Mouse (Mus musculus) monocyte, adult 5-6 weeks (primary cell): ENCODE data around the gene Lsr. TPM values are rescaled to one million over a fixed set of nuclear protein-coding genes. Genes with fewer than 3 reads are reported as not detected.
A peak's percentile ranks its signal among the peaks of the same experiment; 100 is the strongest.

Experiments used
- ATAC-seq: fragments of 153-309, 156-312 bp; replicated peaks from 2 replicates; pipeline ENCODE4 v1.8.0; 2017; ENCODE audit warnings: mild to moderate bottlenecking; ENCODE audit not compliant: low TSS enrichment, insufficient number of reproducible peaks, severe bottlenecking, poor library complexity, low FRiP score
- total RNA-seq: library from RNA; stranded (forward); fragments of 200-1000, 200-491, 200-594 nt; gene quantifications from 3 replicates; pipeline ENCODE4 v1.2.3, GENCODE M21; 2017

The Lsr gene
- total RNA-seq: 2.2 to 5.1 TPM (median 2.9 TPM) in 3 replicates

- no peak for ATAC-seq
Observed at GRCm38 (mm10) chr7:30973251-30973500, at the start of gene Lsr. Gene Lsr (minus strand): TSS chr7:30973464.

GRCm38 (mm10) chr7:31017104-31017901 is 44.0 kb upstream of the Lsr start:
- ATAC-seq: peak; percentile 89

- no peak for ATAC-seq
Observed at GRCm38 (mm10) chr7:31012971-31013370, 39.7 kb upstream of the Lsr start.

- no peak for ATAC-seq
Observed at GRCm38 (mm10) chr7:31008889-31009288, 35.6 kb upstream of the Lsr start.

GRCm38 (mm10) chr7:31008175-31008574 is 34.9 kb upstream of the Lsr start:
- ATAC-seq: peak; percentile 83

GRCm38 (mm10) chr7:31007775-31008174 is 34.5 kb upstream of the Lsr start:
- peak; percentile 40; the same call in 1 of the 2 replicates for ATAC-seq

GRCm38 (mm10) chr7:31002650-31003049 is 29.4 kb upstream of the Lsr start:
- ATAC-seq: peak; percentile 89

GRCm38 (mm10) chr7:31000505-31001020 is 27.3 kb upstream of the Lsr start:
- ATAC-seq: peak; percentile 32

- no peak for ATAC-seq
Observed at GRCm38 (mm10) chr7:30996491-30996890, 23.2 kb upstream of the Lsr start.

GRCm38 (mm10) chr7:30993986-30994385 is 20.7 kb upstream of the Lsr start:
- no peak for ATAC-seq

- ATAC-seq: no peak
Observed at GRCm38 (mm10) chr7:30992148-30992547, 18.9 kb upstream of the Lsr start.

GRCm38 (mm10) chr7:30988519-30989162 is 15.4 kb upstream of the Lsr start:
- no peak for ATAC-seq

- no peak for ATAC-seq
Observed at GRCm38 (mm10) chr7:30985357-30985756, 12.1 kb upstream of the Lsr start.

- no peak for ATAC-seq
Observed at GRCm38 (mm10) chr7:30981703-30982102, 8.4 kb upstream of the Lsr start.

GRCm38 (mm10) chr7:30973501-30974289 is 431 bp upstream of the Lsr start, which contains the start of gene Fam187b:
Gene Fam187b (plus strand): TSS chr7:30973790.
- peak; percentile 80 for ATAC-seq

GRCm38 (mm10) chr7:30972426-30973250 is 626 bp downstream of the Lsr start:
- ATAC-seq: 0 out of 2 replicates have a peak, but pooled peaks have one; percentile 11

- ATAC-seq: no peak
Observed at GRCm38 (mm10) chr7:30971901-30972300, 1.4 kb downstream of the Lsr start.

GRCm38 (mm10) chr7:30969174-30969573 is 4.1 kb downstream of the Lsr start:
- no peak for ATAC-seq
